Mouse (Mus musculus) heart, postnatal 10 days (tissue): ENCODE measurements at regions not wholly inside any gene's neighbourhood (a gene's known extent, or its start where the extent isn't known, plus 50 kb on each side); places are given as distances from the start of the nearest gene placed in this dataset.
A peak's percentile ranks its signal among the peaks of the same experiment; 100 is the strongest.

Source experiments
- DNase-seq, 2 experiments: peaks; one replicate each; pipeline ENCODE4 v3.0.0; 2021
- intact Hi-C: fragments of 180-260 bp; cut with DNase I; formaldehyde crosslinking; loops from one replicate; pipeline ENCODE4 v1.15.1; 2025

DNA sequence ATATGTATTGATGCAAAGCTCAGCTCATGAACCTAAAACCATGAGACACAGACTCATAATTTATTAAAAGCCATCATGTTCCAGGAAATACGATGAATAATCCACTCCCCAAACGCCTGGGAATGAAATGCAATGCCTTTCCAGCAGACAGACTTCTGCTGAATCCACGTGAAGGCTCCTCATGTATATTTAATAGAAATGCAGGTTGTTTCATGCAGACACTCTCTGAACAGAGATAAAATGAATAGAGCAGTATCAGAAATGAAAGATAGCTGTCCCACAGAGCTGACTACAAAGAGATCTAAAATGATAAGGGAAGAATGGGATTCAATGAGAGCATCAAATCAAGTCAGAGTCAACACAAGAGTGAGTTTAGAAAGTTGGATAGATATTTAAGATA, 376.3 kb upstream of the Lrfn5 start:
- DNase-seq, result no peak
- intact Hi-C loops, result no loop called here

DNA sequence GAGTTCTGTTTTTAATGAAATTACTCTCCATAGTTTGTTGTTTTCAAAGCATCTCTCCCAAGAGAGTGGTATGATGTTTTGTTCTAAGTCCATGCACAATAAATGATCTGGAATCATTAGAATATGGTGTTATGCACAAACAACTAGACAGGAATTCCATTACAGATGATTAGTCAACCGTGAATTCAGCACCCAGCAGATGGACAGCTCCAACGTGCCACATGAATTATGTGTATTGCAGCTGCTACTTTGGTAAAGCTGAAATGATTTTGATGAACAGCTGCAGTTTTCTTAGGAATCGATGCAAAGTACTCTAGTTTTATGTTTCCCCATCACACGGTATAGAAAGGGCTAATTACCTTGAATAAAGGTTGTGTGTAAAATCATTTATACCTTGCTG, 347.6 kb upstream of the Lrfn5 start:
- intact Hi-C loops, result no loop called here
- DNase-seq, result peak; percentile 10 to 18
